Mouse (Mus musculus) erythroblast, adult 5-6 weeks (primary cell): ENCODE results near the gene Spata4. TPM values are rescaled to one million over a fixed set of nuclear protein-coding genes. Genes with fewer than 3 reads are reported as not detected.

Experiments
- total RNA-seq, 2 experiments: library from RNA; stranded (forward) in 1 of 2; stranded (reverse) in 1 of 2; fragments of 150-400 nt in 1 of 2; fragments of 200-764, 138-1000 nt in 1 of 2; gene quantifications; 2 replicates each; pipeline versions ENCODE4 v1.2.3 to v1.2.4; 2015 to 2017; ENCODE audit warnings: low replicate concordance in 2 of 2

The Spata4 gene
- total RNA-seq, 2 experiments from 2014 or later = not detected

Other genes with a start within 250 kb of the Spata4 start
- not detected in 2 replicates for gene Asb5, start 71.2 kb upstream of the Spata4 start, total RNA-seq (2015; ENCODE audit: low replicate concordance)
- not detected in 2 replicates for gene Asb5, start 71.2 kb upstream of the Spata4 start, total RNA-seq (2017; ENCODE audit: low replicate concordance)
- 40.5 and 44.1 TPM in 2 replicates for gene Spcs3, start 70.8 kb upstream of the Spata4 start, total RNA-seq (2015; ENCODE audit: low replicate concordance)
- 27.9 and 38.3 TPM in 2 replicates for gene Spcs3, start 70.8 kb upstream of the Spata4 start, total RNA-seq (2017; ENCODE audit: low replicate concordance)